Mouse (Mus musculus): Measurements from ENCODE around the gene Gpc5.

Gpc5 gene

GRCm38 (mm10) chr14:116210304-116210703, 1118.3 kb downstream of the Gpc5 start:
- peak in 1 of 2 experiments; percentile 16 for DNase-seq (ENCODE audit: low read depth in 2 of 2, low spot score in 2 of 2)

GRCm38 (mm10) chr14:116212029-116212428, 1120.0 kb downstream of the Gpc5 start:
- no peak for DNase-seq (ENCODE audit: low read depth in 2 of 2, low spot score in 2 of 2)

- no peak for DNase-seq (ENCODE audit: low read depth in 2 of 2, low spot score in 2 of 2)
These were observed 1166.1 kb downstream of the Gpc5 start for GRCm38 (mm10) chr14:116258126-116258525.

GRCm38 (mm10) chr14:116308541-116308940, 1216.5 kb downstream of the Gpc5 start:
- no peak for DNase-seq (ENCODE audit: low read depth in 2 of 2, low spot score in 2 of 2)

- DNase-seq (ENCODE audit: low read depth in 2 of 2, low spot score in 2 of 2) = no peak
These were observed 1225.5 kb downstream of the Gpc5 start for GRCm38 (mm10) chr14:116317491-116317890.

- DNase-seq (ENCODE audit: low read depth in 2 of 2, low spot score in 2 of 2) = no peak
These were observed 1244.2 kb downstream of the Gpc5 start for GRCm38 (mm10) chr14:116336182-116336581.

GRCm38 (mm10) chr14:116338395-116338794, 1246.4 kb downstream of the Gpc5 start:
- DNase-seq (ENCODE audit: low read depth in 2 of 2, low spot score in 2 of 2) = no peak

- DNase-seq (ENCODE audit: low read depth in 2 of 2, low spot score in 2 of 2) = no peak
These were observed 1256.5 kb downstream of the Gpc5 start for GRCm38 (mm10) chr14:116348560-116348959.

GRCm38 (mm10) chr14:116384602-116385001, 1292.6 kb downstream of the Gpc5 start:
- DNase-seq (ENCODE audit: low read depth in 2 of 2, low spot score in 2 of 2) = no peak

GRCm38 (mm10) chr14:116415511-116415910, 1323.5 kb downstream of the Gpc5 start:
- no peak for DNase-seq (ENCODE audit: low read depth in 2 of 2, low spot score in 2 of 2)

- no peak for DNase-seq (ENCODE audit: low read depth in 2 of 2, low spot score in 2 of 2)
These were observed 1356.2 kb downstream of the Gpc5 start for GRCm38 (mm10) chr14:116448219-116448618.

GRCm38 (mm10) chr14:116453356-116453755, 1361.3 kb downstream of the Gpc5 start:
- DNase-seq (ENCODE audit: low read depth in 2 of 2, low spot score in 2 of 2) = no peak

- no peak for DNase-seq (ENCODE audit: low read depth in 2 of 2, low spot score in 2 of 2)
These were observed 1364.2 kb downstream of the Gpc5 start for GRCm38 (mm10) chr14:116456211-116456610.

GRCm38 (mm10) chr14:116473378-116474179, 1381.6 kb downstream of the Gpc5 start:
- DNase-seq (ENCODE audit: low read depth in 2 of 2, low spot score in 2 of 2) = no peak

GRCm38 (mm10) chr14:116494285-116494850, 1402.4 kb downstream of the Gpc5 start:
- no peak for DNase-seq (ENCODE audit: low read depth in 2 of 2, low spot score in 2 of 2)

- DNase-seq (ENCODE audit: low read depth in 2 of 2, low spot score in 2 of 2) = no peak
These were observed 1446.2 kb downstream of the Gpc5 start for GRCm38 (mm10) chr14:116538216-116538615.

- no peak for DNase-seq (ENCODE audit: low read depth in 2 of 2, low spot score in 2 of 2)
These were observed 1451.7 kb downstream of the Gpc5 start for GRCm38 (mm10) chr14:116543746-116544145.

- no peak for DNase-seq (ENCODE audit: low read depth in 2 of 2, low spot score in 2 of 2)
These were observed 1459.4 kb downstream of the Gpc5 start for GRCm38 (mm10) chr14:116551401-116551800.

GRCm38 (mm10) chr14:116553316-116553715, 1461.3 kb downstream of the Gpc5 start:
- DNase-seq (ENCODE audit: low read depth in 2 of 2, low spot score in 2 of 2) = no peak

GRCm38 (mm10) chr14:116558141-116558800, 1466.3 kb downstream of the Gpc5 start:
- DNase-seq (ENCODE audit: low read depth in 2 of 2, low spot score in 2 of 2) = no peak

GRCm38 (mm10) chr14:116559990-116560389, 1468.0 kb downstream of the Gpc5 start:
- DNase-seq (ENCODE audit: low read depth in 2 of 2, low spot score in 2 of 2) = no peak
